Mouse (Mus musculus): ENCODE data around the gene Dph1.

DNA sequence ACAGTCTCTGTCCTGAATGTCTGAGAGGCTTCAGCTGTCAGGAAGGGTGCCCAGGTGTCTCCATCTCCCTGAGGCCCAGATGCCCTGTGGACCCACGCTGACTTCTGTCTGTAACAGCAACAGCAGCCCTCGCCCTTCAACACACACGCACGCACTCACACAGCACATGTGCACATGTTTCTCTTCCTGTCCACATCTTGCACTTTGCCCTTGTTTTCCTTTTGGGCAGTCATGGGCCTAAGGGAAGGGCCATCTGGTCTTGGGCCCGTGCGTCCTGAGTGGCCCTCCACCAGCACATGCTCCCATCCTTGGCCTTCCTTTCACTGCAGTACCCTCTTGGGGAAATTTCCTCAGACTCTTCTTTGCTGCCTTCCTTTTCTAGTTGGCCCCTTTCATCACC, 27.7 kb downstream of the Dph1 start:
- TF ChIP-seq CTCF (IDR thresholded peaks at IDR 0.05; ENCODE audit: borderline replicate concordance, insufficient read depth, low read depth, low read length) (no peak), POLR2A (IDR thresholded peaks at IDR 0.05; ENCODE audit: borderline replicate concordance, insufficient read depth, low read length) (no peak)

Measured in cerebellum, adult 2 months (tissue).